Mouse (Mus musculus) stomach, embryonic 14.5 days (tissue): ENCODE data around the gene Sidt1. TPM values are rescaled to one million over a fixed set of nuclear protein-coding genes. Genes with fewer than 3 reads are reported as not detected.
A peak's percentile ranks its signal among the peaks of the same experiment; 100 is the strongest.

Experiments
- ATAC-seq: fragments of 200-750 bp; cut with Nextera tagmentation; 2 replicates; pipeline ENCODE4 v1.8.0; 2017; ENCODE audit warnings: low read depth, moderate TSS enrichment; ENCODE audit not compliant: insufficient number of reproducible peaks, insufficient read depth, low FRiP score
- H3K27ac ChIP-seq: fragments of 300-500 bp; sonication (generic); 2 replicates; pipeline ENCODE4 v1.5.1; 2014; ENCODE audit warnings: mild to moderate bottlenecking, low read length, moderate library complexity, mixed read lengths
- H3K27me3 ChIP-seq: fragments of 300-500 bp; sonication (generic); 2 replicates; pipeline ENCODE4 v1.6.1; 2014; ENCODE audit warnings: low read length, control low read depth, mixed read lengths; ENCODE audit not compliant: control insufficient read depth, insufficient read depth
- H3K36me3 ChIP-seq: fragments of 300-500 bp; sonication (generic); 2 replicates; pipeline ENCODE4 v1.6.1; 2014; ENCODE audit warnings: mild to moderate bottlenecking, control low read depth, low read length, moderate library complexity, mixed read lengths; ENCODE audit not compliant: control insufficient read depth, insufficient read depth
- H3K4me1 ChIP-seq: fragments of 300-500 bp; sonication (generic); 2 replicates; pipeline ENCODE4 v1.6.1; 2014; ENCODE audit warnings: low read length, control low read depth, mixed read lengths; ENCODE audit not compliant: control insufficient read depth, insufficient read depth
- H3K4me2 ChIP-seq: fragments of 300-500 bp; sonication (generic); replicated peaks from 2 replicates; pipeline ENCODE4 v1.6.1; 2014; ENCODE audit warnings: low read depth, low read length, control low read depth
- H3K4me3 ChIP-seq: fragments of 300-500 bp; sonication (generic); 2 replicates; pipeline ENCODE4 v1.5.1; 2014; ENCODE audit warnings: low read depth, low read length, control low read depth
- H3K9ac ChIP-seq: fragments of 300-500 bp; sonication (generic); replicated peaks from 2 replicates; pipeline ENCODE4 v1.6.1; 2014; ENCODE audit warnings: low read depth, mild to moderate bottlenecking, control low read depth, low read length, moderate library complexity, mixed read lengths
- H3K9me3 ChIP-seq: fragments of 300-500 bp; sonication (generic); 2 replicates; pipeline ENCODE4 v1.6.1; 2016; ENCODE audit warnings: low read depth, low read length, control low read depth; ENCODE audit not compliant: control insufficient read depth
- WGBS: fragments of 180-500 bp; shearing (Covaris S2); extraction: QIAGEN DNeasy Blood & Tissue Kit; methylation state at CpG from one replicate; pipeline ENCODE4 v1.1.7; 2014; 5-methylcytosine and 5-hydroxymethylcytosine counted together
- polyA plus RNA-seq: library from polyadenylated mRNA; unstranded; fragments of >200 nt; fragmentation: Nextera tagmentation; extraction: Ambion mirVana; gene quantifications from 2 replicates; pipeline ENCODE4 v1.2.1, GENCODE M21; 2014

Gene Sidt1
- polyA plus RNA-seq, 1 experiment from 2014 or later = 4.5 TPM

- Histone ChIP-seq H3K4me3 (no peak overlapping the region), H3K4me2 (no peak overlapping the region)
- WGBS = 70% methylated on average over 4 of the region's 4 CpGs
These were observed 16.9 kb upstream of the Sidt1 start for GRCm38 (mm10) chr16:44349801-44350397.

GRCm38 (mm10) chr16:44347071-44347901 lies 14.3 kb upstream of the Sidt1 start, which contains the start of gene Spice1:
Gene Spice1 (plus strand): TSS chr16:44347121.
- peaks cover 15% of the 10 kb centered on the region for H3K4me1 ChIP-seq
- under 1% methylated on average over 60 of the region's 67 CpGs for WGBS
- no peaks in the 10 kb centered on the region for H3K27me3 ChIP-seq
- peak within 1 kb of the TSS; percentile 79 for H3K4me3 ChIP-seq
- H3K27ac ChIP-seq = peak within 1 kb of the TSS; percentile 91
- H3K9ac ChIP-seq = peak within 1 kb of the TSS; percentile 67
- peak within 1 kb of the TSS; percentile 72 for H3K4me2 ChIP-seq
- peak; percentile 99 for ATAC-seq
- no peaks in the 10 kb centered on the region for H3K36me3 ChIP-seq
- no peaks in the 10 kb centered on the region for H3K9me3 ChIP-seq

More at GRCm38 (mm10) chr16:44349801-44350397, 16.9 kb upstream of the Sidt1 start:
- H3K9ac ChIP-seq = no peak overlapping the region
- no peak for ATAC-seq
- no peaks in the 10 kb centered on the region for H3K9me3 ChIP-seq
- no peaks in the 10 kb centered on the region for H3K36me3 ChIP-seq
- peaks cover 15% of the 10 kb centered on the region for H3K4me1 ChIP-seq
- no peak overlapping the region for H3K27ac ChIP-seq
- no peaks in the 10 kb centered on the region for H3K27me3 ChIP-seq

GRCm38 (mm10) chr16:44337541-44337940 lies 4.5 kb upstream of the Sidt1 start:
- no peak for ATAC-seq
- no peak overlapping the region for H3K9ac ChIP-seq
- no peaks in the 10 kb centered on the region for H3K4me1 ChIP-seq
- no peaks in the 10 kb centered on the region for H3K27me3 ChIP-seq
- no peak overlapping the region for H3K4me3 ChIP-seq
- H3K36me3 ChIP-seq = no peaks in the 10 kb centered on the region
- H3K9me3 ChIP-seq = no peaks in the 10 kb centered on the region
- H3K4me2 ChIP-seq = no peak overlapping the region
- H3K27ac ChIP-seq = no peak overlapping the region

GRCm38 (mm10) chr16:44331995-44332860 lies 768 bp downstream of the Sidt1 start:
- 0 out of 2 replicates have a peak, but pooled peaks have one; percentile 14 for ATAC-seq
- peak overlapping the region; percentile 64 for H3K4me3 ChIP-seq
- 0 out of 2 replicates have a peak, but pooled peaks cover 2% of the 10 kb centered on the region for H3K4me1 ChIP-seq
- H3K27ac ChIP-seq = no peak overlapping the region
- H3K9ac ChIP-seq = peak overlapping the region; percentile 34
- H3K4me2 ChIP-seq = peak overlapping the region; percentile 96
- no peaks in the 10 kb centered on the region for H3K9me3 ChIP-seq
- WGBS = under 1% methylated on average over 59 of the region's 60 CpGs
- no peaks in the 10 kb centered on the region for H3K27me3 ChIP-seq
- H3K36me3 ChIP-seq = no peaks in the 10 kb centered on the region

- 0 out of 2 replicates have a peak, but pooled peaks have one; percentile 21 for ATAC-seq
- Histone ChIP-seq H3K4me3 (peak overlapping the region; percentile 64), H3K27me3 (no peaks in the 10 kb centered on the region), H3K4me1 (0 out of 2 replicates have a peak, but pooled peaks cover 2% of the 10 kb centered on the region), H3K27ac (no peak overlapping the region), H3K9me3 (no peaks in the 10 kb centered on the region), H3K9ac (0 out of 2 replicates have a peak overlapping the region, but pooled peaks have one; percentile 34), H3K4me2 (peak overlapping the region; percentile 96), H3K36me3 (no peaks in the 10 kb centered on the region)
- 23% methylated on average over 6 of the region's 6 CpGs for whole genome bisulfite sequencing
These were observed 1.4 kb downstream of the Sidt1 start for GRCm38 (mm10) chr16:44331671-44331994.

- Histone ChIP-seq H3K36me3 (no peaks in the 10 kb centered on the region), H3K4me2 (no peak overlapping the region), H3K27me3 (no peaks in the 10 kb centered on the region), H3K27ac (no peak overlapping the region), H3K9me3 (no peaks in the 10 kb centered on the region), H3K4me1 (0 out of 2 replicates have a peak, but pooled peaks cover 2% of the 10 kb centered on the region), H3K4me3 (no peak overlapping the region), H3K9ac (no peak overlapping the region)
- no peak for ATAC-seq
- 39% methylated on average over 9 of the region's 9 CpGs for WGBS
These were observed 1.8 kb downstream of the Sidt1 start for GRCm38 (mm10) chr16:44331154-44331553.

- Histone ChIP-seq H3K4me3 (no peak overlapping the region), H3K27me3 (no peaks in the 10 kb centered on the region), H3K27ac (no peak overlapping the region), H3K4me1 (0 out of 2 replicates have a peak, but pooled peaks cover 2% of the 10 kb centered on the region), H3K9me3 (no peaks in the 10 kb centered on the region), H3K4me2 (no peak overlapping the region), H3K36me3 (no peaks in the 10 kb centered on the region), H3K9ac (no peak overlapping the region)
- no peak for ATAC-seq
- WGBS = 84% methylated on average over 9 of the region's 9 CpGs
These were observed 2.3 kb downstream of the Sidt1 start for GRCm38 (mm10) chr16:44330657-44331056.

GRCm38 (mm10) chr16:44328644-44329043 lies 4.4 kb downstream of the Sidt1 start:
- Histone ChIP-seq H3K4me1 (0 out of 2 replicates have a peak, but pooled peaks cover 2% of the 10 kb centered on the region), H3K27ac (no peak overlapping the region; the same call in 1 of the 2 replicates), H3K4me3 (no peak overlapping the region), H3K27me3 (no peaks in the 10 kb centered on the region), H3K4me2 (no peak overlapping the region), H3K36me3 (no peaks in the 10 kb centered on the region), H3K9me3 (no peaks in the 10 kb centered on the region), H3K9ac (no peak overlapping the region)
- ATAC-seq = 0 out of 2 replicates have a peak, but pooled peaks have one; percentile 19
- WGBS = 50% methylated on average over 4 of the region's 4 CpGs
